Mouse (Mus musculus) heart, adult 10 weeks (tissue): ENCODE measurements around the gene Olfr1346. TPM values are rescaled to one million over a fixed set of nuclear protein-coding genes. Genes with fewer than 3 reads are reported as not detected.

Experiments
- polyA plus RNA-seq: library from polyadenylated mRNA; stranded (reverse); fragments of 350-450 nt; fragmentation: Illumina TruSeq; extraction: RNeasy Lipid Tissue Mini Kit (QIAGEN cat#74804); gene quantifications from one replicate; pipeline ENCODE4 v1.2.3, GENCODE M21; 2014; ENCODE audit warnings: low read depth, low replicate concordance

Gene Olfr1346
- not detected for polyA plus RNA-seq

GRCm38 (mm10) chr7:6466951-6467350 is at the start of gene Olfr1346:
TSS of gene Olfr1346 (plus strand) at chr7:6467101.

GRCm38 (mm10) chr7:6438388-6438787 is 28.5 kb upstream of the Olfr1346 start, which contains the start of gene Olfr1344:
TSS of gene Olfr1344 (plus strand) at chr7:6438688.

GRCm38 (mm10) chr7:6455868-6456267 is 11.0 kb upstream of the Olfr1346 start, which contains the start of gene Olfr1336:
TSS of gene Olfr1336 (plus strand) at chr7:6456168.

GRCm38 (mm10) chr7:6486841-6487240 is 19.9 kb downstream of the Olfr1346 start, which contains the start of gene Olfr5:
TSS of gene Olfr5 (minus strand) at chr7:6486941.

GRCm38 (mm10) chr7:6499655-6500054 is 32.8 kb downstream of the Olfr1346 start, which contains the start of gene Olfr1347:
TSS of gene Olfr1347 (minus strand) at chr7:6499755.

GRCm38 (mm10) chr7:6508648-6509047 is 41.7 kb downstream of the Olfr1346 start, which contains the start of gene Olfr1348:
TSS of gene Olfr1348 (minus strand) at chr7:6508748.

GRCm38 (mm10) chr7:6522850-6523249 is 55.9 kb downstream of the Olfr1346 start, which contains the start of gene Olfr1349:
TSS of gene Olfr1349 (minus strand) at chr7:6522950.

Other genes with a start within 250 kb of the Olfr1346 start
- gene Zscan5b, start 244.8 kb upstream of the Olfr1346 start, polyA plus RNA-seq = not detected
- gene Epp13, start 214.4 kb upstream of the Olfr1346 start, polyA plus RNA-seq = not detected
- gene Zfp667, start 180.5 kb upstream of the Olfr1346 start, polyA plus RNA-seq = 3.1 TPM
- gene Zfp583, start 135.8 kb upstream of the Olfr1346 start, polyA plus RNA-seq = 3.0 TPM
- gene Gm3854, start 123.3 kb upstream of the Olfr1346 start, polyA plus RNA-seq = 0.47 TPM
- gene Zfp78, start 103.8 kb upstream of the Olfr1346 start, polyA plus RNA-seq = 2.1 TPM
- gene Zfp28, start 83.8 kb upstream of the Olfr1346 start, polyA plus RNA-seq = 6.3 TPM
- gene Smim17, start 68.4 kb upstream of the Olfr1346 start, polyA plus RNA-seq = not detected
- not detected for gene Gm20715, start 56.8 kb upstream of the Olfr1346 start, polyA plus RNA-seq
- not detected for gene Olfr1344, start 28.4 kb upstream of the Olfr1346 start, polyA plus RNA-seq
- gene Olfr1336, start 10.9 kb upstream of the Olfr1346 start, polyA plus RNA-seq = not detected
- not detected for gene Olfr5, start 19.8 kb downstream of the Olfr1346 start, polyA plus RNA-seq
- gene Olfr1347, start 32.7 kb downstream of the Olfr1346 start, polyA plus RNA-seq = not detected
- gene Olfr1348, start 41.6 kb downstream of the Olfr1346 start, polyA plus RNA-seq = not detected
- gene Olfr1349, start 55.8 kb downstream of the Olfr1346 start, polyA plus RNA-seq = not detected
- not detected for gene Olfr1350, start 97.7 kb downstream of the Olfr1346 start, polyA plus RNA-seq
- 4.1 TPM for gene Zim1, start 229.3 kb downstream of the Olfr1346 start, polyA plus RNA-seq